Mouse (Mus musculus): ENCODE measurements around the gene Tubb5.
A peak's percentile ranks its signal among the peaks of the same experiment; 100 is the strongest.
"Not testable (repeated sequence)": the region's sequence is repeated elsewhere in the genome, so short reads cannot be mapped to it uniquely, and the experiment has no call there.

The Tubb5 gene

GRCm38 (mm10) chr17:35860831-35861197, 22.7 kb upstream of the Tubb5 start:
- DNase-seq, result no peak

- DNase-seq, result peak in 1 of 2 experiments; percentile 6
Observed at GRCm38 (mm10) chr17:35859835-35860234, 21.7 kb upstream of the Tubb5 start.

- no peak for DNase-seq
Observed at GRCm38 (mm10) chr17:35859371-35859770, 21.3 kb upstream of the Tubb5 start.

- DNase-seq, result no peak
Observed at GRCm38 (mm10) chr17:35850974-35851373, 12.9 kb upstream of the Tubb5 start.

- DNase-seq, result peak; percentile 34 to 53
Observed at GRCm38 (mm10) chr17:35848112-35848511, 10.0 kb upstream of the Tubb5 start.

GRCm38 (mm10) chr17:35843514-35843913, 5.4 kb upstream of the Tubb5 start:
- DNase-seq, result no peak

- DNase-seq, result no peak
Observed at GRCm38 (mm10) chr17:35842006-35842405, 3.9 kb upstream of the Tubb5 start.

GRCm38 (mm10) chr17:35841076-35841950, 3.2 kb upstream of the Tubb5 start, which contains the start of gene Mdc1:
Gene Mdc1, plus strand, starts transcription at chr17:35841515.
- DNase-seq, result peak; percentile 100

GRCm38 (mm10) chr17:35840561-35840960, 2.5 kb upstream of the Tubb5 start:
- no peak for DNase-seq

- DNase-seq, result not testable (repeated sequence)
Observed at GRCm38 (mm10) chr17:35839002-35839401, 896 bp upstream of the Tubb5 start.

- no peak for DNase-seq
Observed at GRCm38 (mm10) chr17:35838570-35838969, 464 bp upstream of the Tubb5 start.

- DNase-seq, result peak; percentile 39 to 66
Observed at GRCm38 (mm10) chr17:35837487-35837886, 619 bp downstream of the Tubb5 start.

- DNase-seq, result peak; percentile 85 to 91
Observed at GRCm38 (mm10) chr17:35836991-35837422, 1.1 kb downstream of the Tubb5 start.

GRCm38 (mm10) chr17:35836178-35836965, 1.7 kb downstream of the Tubb5 start:
- peak; percentile 90 to 96 for DNase-seq

GRCm38 (mm10) chr17:35835424-35836140, 2.5 kb downstream of the Tubb5 start:
- DNase-seq, result peak; percentile 24 to 74

GRCm38 (mm10) chr17:35834696-35835422, 3.2 kb downstream of the Tubb5 start:
- no peak for DNase-seq

- DNase-seq, result no peak
Observed at GRCm38 (mm10) chr17:35833894-35834293, 4.2 kb downstream of the Tubb5 start.

GRCm38 (mm10) chr17:35833239-35833751, 4.8 kb downstream of the Tubb5 start:
- DNase-seq, result peak in 1 of 2 experiments; percentile 35

- no peak for DNase-seq
Observed at GRCm38 (mm10) chr17:35832400-35833238, 5.5 kb downstream of the Tubb5 start.

- DNase-seq, result peak; percentile 92 to 93
Observed at GRCm38 (mm10) chr17:35829737-35830136, 8.4 kb downstream of the Tubb5 start.

Data from kidney, postnatal 25 days (tissue).